Mouse (Mus musculus) hindbrain, embryonic 14.5 days (tissue): Measurements from ENCODE around the gene Tmc6. TPM values are rescaled to one million over a fixed set of nuclear protein-coding genes. Genes with fewer than 3 reads are reported as not detected.

ENCODE experiments used
- ATAC-seq: fragments of 200-750 bp; cut with Nextera tagmentation; 2 replicates; pipeline ENCODE4 v1.8.0; 2017; ENCODE audit warnings: moderate number of reproducible peaks, mild to moderate bottlenecking, moderate TSS enrichment, moderate library complexity; ENCODE audit not compliant: low FRiP score
- DNase-seq: peaks from one replicate; pipeline ENCODE4 v3.0.0-alpha.2; 2015; ENCODE audit warnings: low spot score
- H3K27ac ChIP-seq: fragments of 300-500 bp; sonication (generic); 2 replicates; pipeline ENCODE4 v1.5.1; 2014; ENCODE audit warnings: mild to moderate bottlenecking, moderate library complexity
- H3K27me3 ChIP-seq: fragments of 300-500 bp; sonication (generic); 2 replicates; pipeline ENCODE4 v1.6.1; 2014; ENCODE audit warnings: mild to moderate bottlenecking, low read length, mixed read lengths; ENCODE audit not compliant: control insufficient read depth, insufficient read depth
- H3K36me3 ChIP-seq: fragments of 300-500 bp; sonication (generic); replicated peaks from 2 replicates; pipeline ENCODE4 v1.6.1; 2014; ENCODE audit not compliant: control insufficient read depth, insufficient read depth
- H3K4me1 ChIP-seq: fragments of 300-500 bp; sonication (generic); replicated peaks from 2 replicates; pipeline ENCODE4 v1.6.1; 2014; ENCODE audit warnings: antibody characterized with exemption, low read length, mixed read lengths; ENCODE audit not compliant: control insufficient read depth, insufficient read depth
- H3K4me2 ChIP-seq: fragments of 300-500 bp; sonication (generic); replicated peaks from 2 replicates; pipeline ENCODE4 v1.6.1; 2014; ENCODE audit warnings: mild to moderate bottlenecking, moderate library complexity
- H3K4me3 ChIP-seq: fragments of 300-500 bp; sonication (generic); replicated peaks from 2 replicates; pipeline ENCODE4 v1.5.1; 2014; ENCODE audit warnings: mild to moderate bottlenecking, low read length
- H3K9ac ChIP-seq: fragments of 300-500 bp; sonication (generic); 2 replicates; pipeline ENCODE4 v1.6.1; 2014
- H3K9me3 ChIP-seq: fragments of 300-500 bp; sonication (generic); 2 replicates; pipeline ENCODE4 v1.6.1; 2016; ENCODE audit warnings: low read length; ENCODE audit not compliant: control insufficient read depth
- WGBS: fragments of 180-500 bp; shearing (Covaris S2); extraction: QIAGEN DNeasy Blood & Tissue Kit; methylation state at CpG from one replicate; pipeline ENCODE4 v1.1.7; 2014; 5-methylcytosine and 5-hydroxymethylcytosine counted together
- polyA plus RNA-seq: library from polyadenylated mRNA; unstranded; fragments of >200 nt; fragmentation: Nextera tagmentation; extraction: Ambion mirVana; gene quantifications from 2 replicates; pipeline ENCODE4 v1.2.1, GENCODE M21; 2014

Tmc6 gene
- polyA plus RNA-seq, 1 experiment from 2014 or later, result 4.9 TPM

DNA sequence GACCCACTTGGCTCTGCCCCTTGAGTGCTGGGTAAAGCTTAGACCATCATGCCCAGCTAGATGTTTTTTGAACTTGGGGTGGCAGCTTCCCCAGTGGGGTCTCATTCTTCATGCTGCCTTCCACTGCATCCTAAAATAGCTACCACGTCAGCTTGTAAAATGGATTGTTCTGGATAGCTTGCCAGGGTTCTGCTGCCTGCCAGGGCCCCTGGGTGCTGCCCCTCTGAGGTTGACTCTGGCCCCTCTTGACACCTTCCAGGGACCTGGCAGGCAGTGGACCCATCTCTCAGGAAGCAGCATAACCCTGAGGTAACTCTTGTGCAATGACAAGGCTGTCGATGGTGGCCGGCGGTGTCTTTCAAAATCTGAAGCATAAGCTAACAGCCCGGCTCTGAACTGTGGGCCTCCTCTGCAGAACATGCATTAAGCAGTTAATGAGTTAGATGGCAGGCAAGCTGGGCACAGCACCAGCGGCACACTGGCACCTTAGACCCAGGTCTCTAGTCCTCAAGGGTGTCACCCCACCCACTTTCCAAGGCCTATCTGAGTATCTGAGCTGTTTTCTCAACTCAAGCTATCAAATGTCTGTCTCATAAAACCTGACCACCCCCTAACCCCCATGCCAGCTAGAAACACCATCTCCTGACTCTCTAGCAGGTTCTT is 32.8 kb upstream of the Tmc6 start:
- Histone ChIP-seq H3K9me3 (no peaks in the 10 kb centered on the region), H3K27me3 (peaks cover 6% of the 10 kb centered on the region), H3K4me1 (peaks cover 10% of the 10 kb centered on the region), H3K4me3 (no peak overlapping the region), H3K27ac (no peak overlapping the region), H3K36me3 (no peaks in the 10 kb centered on the region), H3K4me2 (no peak overlapping the region), H3K9ac (no peak overlapping the region)
- 96% methylated on average over 6 of the region's 6 CpGs for WGBS
- DNase-seq, result no peak
- ATAC-seq, result no peak

DNA sequence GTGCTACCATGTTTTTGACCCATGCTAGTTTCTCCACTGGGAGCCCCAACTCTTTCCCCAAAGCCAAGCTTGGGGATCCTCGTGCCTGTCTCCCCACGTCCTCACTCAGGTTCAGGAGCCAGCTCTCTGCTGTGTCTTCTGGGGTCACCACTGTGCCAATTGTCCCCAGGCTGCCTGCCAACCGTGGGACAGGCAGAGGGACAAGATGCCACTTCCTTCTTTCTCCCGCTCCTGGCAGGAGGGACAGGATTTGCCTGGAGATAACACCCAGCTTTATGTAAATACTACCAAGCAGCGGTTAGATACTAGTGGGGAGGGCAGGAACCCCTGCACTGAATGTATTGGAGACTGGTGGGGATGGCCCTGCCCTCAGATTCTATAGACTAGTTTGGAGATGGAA is 31.9 kb upstream of the Tmc6 start:
- Histone ChIP-seq H3K4me3 (no peak overlapping the region), H3K4me2 (no peak overlapping the region), H3K36me3 (no peaks in the 10 kb centered on the region), H3K4me1 (peaks cover 18% of the 10 kb centered on the region), H3K27me3 (peaks cover 16% of the 10 kb centered on the region), H3K9ac (no peak overlapping the region), H3K27ac (no peak overlapping the region), H3K9me3 (no peaks in the 10 kb centered on the region)
- WGBS, result 82% methylated on average over 5 of the region's 5 CpGs
- ATAC-seq, result no peak
- DNase-seq, result no peak

GRCm38 (mm10) chr11:117810401-117811046 is 28.5 kb upstream of the Tmc6 start:
- Histone ChIP-seq H3K9me3 (no peaks in the 10 kb centered on the region), H3K36me3 (no peaks in the 10 kb centered on the region), H3K4me1 (peaks cover 18% of the 10 kb centered on the region), H3K27me3 (peaks cover 19% of the 10 kb centered on the region), H3K9ac (peak overlapping the region; percentile 63; the same call in 1 of the 2 replicates), H3K4me2 (peak overlapping the region; percentile 84), H3K27ac (no peak overlapping the region), H3K4me3 (peak overlapping the region; percentile 56)
- WGBS, result under 1% methylated on average over 21 of the region's 21 CpGs
- ATAC-seq, result peak; percentile 80; the same call in 1 of the 2 replicates
- peak; percentile 66 for DNase-seq

DNA sequence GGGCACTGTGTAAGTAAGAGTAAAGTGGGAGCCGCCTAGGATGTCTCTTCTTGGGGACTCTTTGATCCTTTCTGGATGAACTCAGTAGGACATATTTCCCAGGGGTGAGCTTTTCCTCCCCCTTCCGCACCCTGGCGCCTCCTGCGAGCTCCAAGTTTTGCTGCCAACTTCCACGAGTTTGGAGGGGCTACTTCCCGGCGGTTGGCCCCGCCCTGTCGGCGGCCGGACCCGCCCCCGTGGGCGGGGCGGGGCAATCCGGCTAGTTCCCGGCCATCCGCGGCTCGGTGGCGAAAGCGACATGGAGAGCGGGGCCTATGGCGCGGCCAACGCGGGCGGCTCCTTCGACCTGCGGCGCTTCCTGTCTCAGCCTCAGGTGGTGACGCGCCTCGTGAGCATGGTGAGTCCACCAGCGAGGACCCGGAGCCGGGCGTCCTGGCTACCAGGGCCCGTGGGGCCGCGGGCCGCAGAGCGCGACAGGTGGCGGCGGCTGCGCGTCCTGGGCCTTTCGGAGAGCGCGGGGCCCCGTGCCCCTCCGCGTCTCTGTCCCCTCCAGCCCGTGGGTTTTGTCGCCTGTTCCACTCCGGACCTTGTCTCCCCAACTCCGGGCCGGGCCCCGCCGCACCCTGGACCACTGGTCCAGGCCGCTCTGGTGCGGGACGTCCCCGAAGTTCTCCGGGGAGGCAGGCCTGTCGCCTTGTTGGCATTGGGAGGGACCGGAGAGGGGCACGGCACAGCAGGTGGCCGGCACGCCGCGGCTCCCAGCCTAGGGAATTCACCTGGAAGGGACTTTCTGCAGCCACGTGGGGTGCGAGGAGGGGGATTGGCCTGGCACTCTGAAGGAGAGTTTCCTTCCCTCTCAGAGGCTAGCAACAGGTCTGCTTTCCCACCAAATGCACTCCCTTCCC is 27.7 kb upstream of the Tmc6 start, which contains the start of the genes Gm20708 and Syngr2:
Gm20708 (plus strand) TSS at position 262 of the 905 bp plus-strand sequence.
Syngr2 (plus strand) TSS at position 262 of the 905 bp plus-strand sequence.
- Histone ChIP-seq H3K4me1 (peaks cover 18% of the 10 kb centered on the region), H3K27me3 (peaks cover 19% of the 10 kb centered on the region), H3K27ac (no peak within 1 kb of the TSS), H3K36me3 (no peaks in the 10 kb centered on the region), H3K9me3 (no peaks in the 10 kb centered on the region), H3K4me2 (peak within 1 kb of the TSS; percentile 84), H3K9ac (peak within 1 kb of the TSS; percentile 63), H3K4me3 (peak within 1 kb of the TSS; percentile 56)
- under 1% methylated on average over 72 of the region's 75 CpGs for WGBS
- ATAC-seq, result peak; percentile 66; the same call in 1 of the 2 replicates
- peak; percentile 67 for DNase-seq

DNA sequence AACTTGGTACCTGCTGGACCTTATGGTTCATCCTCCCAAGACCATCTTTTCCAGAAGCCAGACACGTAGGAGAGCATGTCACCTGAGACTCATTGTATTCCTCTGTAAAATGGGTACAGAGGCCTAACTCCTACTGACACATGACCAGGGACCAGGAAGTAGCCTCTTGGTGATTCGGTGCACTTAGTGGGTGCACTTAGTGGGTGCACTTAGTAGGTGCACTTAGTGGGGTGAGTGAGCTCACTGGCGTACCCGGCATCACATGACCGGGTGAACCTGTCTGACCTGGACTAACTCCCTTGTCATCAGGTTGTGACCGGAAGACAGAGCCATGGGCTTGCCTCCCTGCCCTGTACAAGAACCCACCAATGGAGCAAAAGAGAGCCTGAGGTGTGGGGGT is 24.8 kb upstream of the Tmc6 start:
- no peak overlapping the region for H3K9ac ChIP-seq
- no peaks in the 10 kb centered on the region for H3K36me3 ChIP-seq
- H3K27ac ChIP-seq, result no peak overlapping the region
- peaks cover 19% of the 10 kb centered on the region for H3K27me3 ChIP-seq
- peaks cover 18% of the 10 kb centered on the region for H3K4me1 ChIP-seq
- H3K4me2 ChIP-seq, result no peak overlapping the region
- no peaks in the 10 kb centered on the region for H3K9me3 ChIP-seq
- DNase-seq (no peak), ATAC-seq (no peak)
- 94% methylated on average over 6 of the region's 6 CpGs for WGBS
- no peak overlapping the region for H3K4me3 ChIP-seq

DNA sequence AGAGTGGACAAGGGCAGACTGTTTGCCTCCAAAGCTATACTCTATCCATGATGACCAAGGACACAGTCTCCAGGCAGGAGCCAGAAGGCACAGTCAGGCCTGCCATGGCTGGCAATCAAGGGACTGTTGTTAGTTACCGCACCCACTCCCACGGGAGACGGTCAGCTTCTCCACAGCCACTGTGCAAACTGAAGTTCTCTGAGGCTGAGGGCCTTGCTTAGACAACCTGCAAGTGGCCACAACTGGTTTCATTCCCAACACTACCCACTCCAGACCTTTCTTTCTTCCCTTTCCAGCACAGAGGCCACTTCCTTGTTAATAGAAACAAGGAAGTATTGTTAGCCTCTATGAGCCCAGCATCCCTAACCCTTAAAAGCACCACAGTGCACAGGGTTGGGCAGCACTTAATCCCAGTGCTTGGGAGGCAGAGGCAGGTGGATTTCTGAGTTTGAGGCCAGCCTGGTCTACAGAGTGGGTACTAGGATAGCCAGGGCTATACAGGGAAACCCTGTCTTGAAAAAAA is 21.2 kb upstream of the Tmc6 start:
- ATAC-seq, result no peak
- no peak overlapping the region for H3K9ac ChIP-seq
- H3K4me1 ChIP-seq, result no peaks in the 10 kb centered on the region
- 91% methylated on average over 3 of the region's 3 CpGs for WGBS
- no peak overlapping the region for H3K27ac ChIP-seq
- no peak overlapping the region for H3K4me3 ChIP-seq
- H3K36me3 ChIP-seq, result no peaks in the 10 kb centered on the region
- no peaks in the 10 kb centered on the region for H3K9me3 ChIP-seq
- no peak overlapping the region for H3K4me2 ChIP-seq
- no peaks in the 10 kb centered on the region for H3K27me3 ChIP-seq
- DNase-seq, result no peak

GRCm38 (mm10) chr11:117801650-117802049 is 19.7 kb upstream of the Tmc6 start:
- no peaks in the 10 kb centered on the region for H3K4me1 ChIP-seq
- H3K4me3 ChIP-seq, result no peak overlapping the region
- H3K4me2 ChIP-seq, result no peak overlapping the region
- no peaks in the 10 kb centered on the region for H3K9me3 ChIP-seq
- no peaks in the 10 kb centered on the region for H3K36me3 ChIP-seq
- H3K27me3 ChIP-seq, result no peaks in the 10 kb centered on the region
- 81% methylated on average over 7 of the region's 7 CpGs for WGBS
- no peak for DNase-seq
- ATAC-seq, result no peak
- no peak overlapping the region for H3K9ac ChIP-seq
- H3K27ac ChIP-seq, result no peak overlapping the region

DNA sequence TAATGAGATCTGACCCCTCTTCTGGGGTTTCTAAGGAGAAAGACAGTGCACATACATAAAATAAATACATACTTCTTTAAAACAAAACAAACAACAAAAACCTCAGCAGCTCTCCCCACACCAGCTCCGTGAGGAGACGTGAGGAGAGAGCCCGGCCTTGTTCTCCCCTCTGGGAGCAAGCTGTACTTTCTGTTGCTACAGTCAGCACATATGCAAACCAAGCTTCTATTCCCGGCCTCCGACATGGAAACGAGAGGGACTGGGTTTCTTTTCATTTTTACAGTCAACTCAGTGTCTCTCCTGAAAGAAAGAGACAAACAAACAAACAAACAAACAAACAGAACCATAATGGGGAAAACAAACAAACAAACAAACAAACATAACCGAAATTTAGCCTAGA is 18.0 kb upstream of the Tmc6 start:
- H3K9ac ChIP-seq, result no peak overlapping the region
- no peaks in the 10 kb centered on the region for H3K4me1 ChIP-seq
- no peak overlapping the region for H3K27ac ChIP-seq
- H3K9me3 ChIP-seq, result no peaks in the 10 kb centered on the region
- DNase-seq, result no peak
- H3K27me3 ChIP-seq, result no peaks in the 10 kb centered on the region
- no peak overlapping the region for H3K4me3 ChIP-seq
- no peak overlapping the region for H3K4me2 ChIP-seq
- 89% methylated on average over 7 of the region's 7 CpGs for whole genome bisulfite sequencing
- ATAC-seq, result no peak
- no peaks in the 10 kb centered on the region for H3K36me3 ChIP-seq

GRCm38 (mm10) chr11:117799174-117799573 is 17.2 kb upstream of the Tmc6 start:
- WGBS, result 76% methylated on average over 5 of the region's 5 CpGs
- H3K27me3 ChIP-seq, result no peaks in the 10 kb centered on the region
- H3K4me1 ChIP-seq, result no peaks in the 10 kb centered on the region
- no peak overlapping the region for H3K9ac ChIP-seq
- H3K9me3 ChIP-seq, result no peaks in the 10 kb centered on the region
- no peak for DNase-seq
- no peak overlapping the region for H3K4me3 ChIP-seq
- no peaks in the 10 kb centered on the region for H3K36me3 ChIP-seq
- no peak overlapping the region for H3K4me2 ChIP-seq
- no peak for ATAC-seq
- H3K27ac ChIP-seq, result no peak overlapping the region
